Mouse (Mus musculus): ENCODE data around the gene Hrh3. TPM values are rescaled to one million over a fixed set of nuclear protein-coding genes. Genes with fewer than 3 reads are reported as not detected.

The Hrh3 gene
- polyA plus RNA-seq (2015; fragmentation: Nextera tagmentation; extraction: Ambion mirVana) = 0.13 and 0.40 TPM in 2 replicates

DNA sequence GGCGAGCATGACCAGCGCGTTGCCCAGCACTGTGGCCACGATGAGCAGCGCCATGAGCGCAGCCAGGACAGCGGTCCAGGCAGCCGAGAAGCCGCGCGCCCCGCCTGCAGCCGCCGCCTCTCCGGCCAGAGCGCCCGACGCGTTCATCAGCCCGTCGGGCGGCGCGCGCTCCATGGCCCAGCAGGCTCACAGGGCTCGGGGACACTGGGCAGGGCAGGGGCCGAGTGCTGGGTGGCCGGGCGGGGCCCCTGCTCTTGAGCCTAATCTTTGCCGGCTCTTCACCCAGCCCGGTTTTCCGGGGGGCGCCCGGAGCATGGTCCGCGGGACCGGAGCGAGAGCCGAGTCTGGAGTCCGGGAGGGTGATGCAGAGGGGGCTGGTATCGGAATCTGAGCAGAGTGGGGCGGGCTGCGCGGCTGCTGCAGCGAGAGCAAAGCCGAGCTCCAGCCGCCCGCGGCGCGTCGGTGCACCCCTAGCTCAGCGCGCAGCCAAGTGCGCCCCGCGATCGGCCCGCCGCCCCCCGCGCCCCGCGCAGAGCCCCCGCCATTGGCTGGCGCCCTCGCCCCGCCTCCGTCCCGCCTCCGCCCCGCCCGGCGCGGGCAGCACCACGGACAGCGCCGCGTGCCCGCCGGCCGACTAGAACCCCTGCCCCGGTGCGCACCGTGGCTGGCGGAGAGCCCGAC is at the start of gene Hrh3:
Hrh3 (minus strand) TSS at position 511 of the 681 bp plus-strand sequence.
- WGBS = 0% methylated on average over 55 of the region's 87 CpGs
- peak within 1 kb of the TSS; percentile 98 for H3K4me2 ChIP-seq (replicated peaks)
- no peak within 1 kb of the TSS for H3K9ac ChIP-seq
- peak; percentile 82 for ATAC-seq (ENCODE audit: insufficient number of reproducible peaks, low FRiP score, low TSS enrichment, low read depth)
- no peak within 1 kb of the TSS for H3K27ac ChIP-seq (replicated peaks)
- no peaks in the 10 kb centered on the region for H3K9me3 ChIP-seq (replicated peaks)
- peak within 1 kb of the TSS; percentile 50 for H3K4me3 ChIP-seq (replicated peaks)
- H3K27me3 ChIP-seq = peaks cover 69% of the 10 kb centered on the region
- peaks cover 25% of the 10 kb centered on the region for H3K4me1 ChIP-seq
- no peaks in the 10 kb centered on the region for H3K36me3 ChIP-seq

DNA sequence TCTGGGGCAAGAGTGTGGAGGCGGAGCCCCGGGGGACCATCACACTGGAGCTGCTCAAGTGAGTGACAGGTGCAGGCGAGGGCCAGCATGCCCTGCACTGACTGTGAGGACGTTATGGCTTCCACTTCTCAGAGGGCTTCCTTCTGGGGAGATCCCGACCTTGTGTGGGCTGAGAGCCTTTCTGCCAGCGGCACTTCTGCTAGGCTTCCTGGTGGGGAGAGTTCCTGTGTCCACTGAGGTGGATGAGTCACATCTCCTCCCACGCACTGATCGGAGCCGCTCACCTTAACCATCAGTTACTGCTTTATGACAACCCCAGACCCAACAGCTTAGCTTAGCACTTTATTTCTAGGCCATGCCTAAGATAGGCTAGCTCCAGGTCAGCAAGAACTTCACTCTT is 44.3 kb upstream of the Hrh3 start:
- Histone ChIP-seq H3K27me3 (no peaks in the 10 kb centered on the region), H3K9me3 (replicated peaks) (no peaks in the 10 kb centered on the region), H3K4me1 (no peaks in the 10 kb centered on the region), H3K27ac (replicated peaks) (no peak overlapping the region), H3K4me2 (replicated peaks) (no peak overlapping the region), H3K36me3 (peaks cover 91% of the 10 kb centered on the region), H3K4me3 (replicated peaks) (no peak overlapping the region), H3K9ac (no peak overlapping the region)
- 75% methylated on average over 9 of the region's 9 CpGs for WGBS
- ATAC-seq (ENCODE audit: insufficient number of reproducible peaks, low FRiP score, low TSS enrichment, low read depth) = no peak

DNA sequence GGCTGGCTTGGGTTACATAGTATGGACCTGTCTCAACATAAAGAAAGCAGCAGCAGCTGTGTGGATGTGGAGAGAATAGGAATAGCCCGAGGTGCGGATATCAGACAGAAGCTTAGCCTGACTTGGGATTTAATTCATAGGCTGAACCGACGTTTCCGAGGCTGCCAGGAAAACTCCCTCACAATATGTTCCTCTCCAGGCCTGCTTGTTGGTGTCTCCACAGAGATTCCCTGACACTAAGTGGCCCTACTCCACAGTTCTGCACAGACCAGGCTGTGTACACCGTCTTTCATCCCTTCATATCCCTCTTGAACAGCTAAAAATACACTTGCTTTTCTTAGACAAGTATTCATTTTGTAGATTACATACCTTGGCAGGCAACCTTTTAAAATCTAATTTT is 43.1 kb upstream of the Hrh3 start:
- WGBS = 74% methylated on average over 6 of the region's 6 CpGs
- H3K9ac ChIP-seq = no peak overlapping the region
- H3K4me2 ChIP-seq (replicated peaks) = no peak overlapping the region
- no peak overlapping the region for H3K4me3 ChIP-seq (replicated peaks)
- no peak for ATAC-seq (ENCODE audit: insufficient number of reproducible peaks, low FRiP score, low TSS enrichment, low read depth)
- no peaks in the 10 kb centered on the region for H3K4me1 ChIP-seq
- H3K27ac ChIP-seq (replicated peaks) = no peak overlapping the region
- H3K36me3 ChIP-seq = peaks cover 85% of the 10 kb centered on the region
- H3K9me3 ChIP-seq (replicated peaks) = no peaks in the 10 kb centered on the region
- no peaks in the 10 kb centered on the region for H3K27me3 ChIP-seq

DNA sequence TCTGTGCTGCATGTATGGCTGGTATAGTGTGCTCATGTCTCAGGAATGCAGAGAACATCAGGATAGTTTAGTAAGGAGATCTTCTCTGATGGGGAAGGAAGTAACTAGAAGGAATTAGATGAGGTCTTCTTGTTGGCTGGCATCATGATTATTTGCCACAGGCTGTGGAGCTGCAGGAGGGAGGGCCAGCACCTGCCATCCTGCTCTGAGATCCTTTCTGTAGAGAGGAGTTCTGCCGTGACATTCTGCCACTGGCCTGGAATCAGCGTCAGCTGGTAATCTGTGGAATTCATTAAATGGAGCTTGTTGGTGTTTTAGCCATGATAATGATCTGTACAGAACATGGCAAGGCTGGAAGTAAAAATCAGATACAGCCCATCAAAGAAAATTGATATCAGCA is 41.8 kb upstream of the Hrh3 start:
- Histone ChIP-seq H3K9me3 (replicated peaks) (no peaks in the 10 kb centered on the region), H3K4me3 (replicated peaks) (no peak overlapping the region), H3K4me1 (no peaks in the 10 kb centered on the region), H3K36me3 (peaks cover 80% of the 10 kb centered on the region), H3K4me2 (replicated peaks) (no peak overlapping the region), H3K9ac (no peak overlapping the region), H3K27me3 (no peaks in the 10 kb centered on the region), H3K27ac (replicated peaks) (no peak overlapping the region)
- 84% methylated on average over 2 of the region's 2 CpGs for WGBS
- no peak for ATAC-seq (ENCODE audit: insufficient number of reproducible peaks, low FRiP score, low TSS enrichment, low read depth)

DNA sequence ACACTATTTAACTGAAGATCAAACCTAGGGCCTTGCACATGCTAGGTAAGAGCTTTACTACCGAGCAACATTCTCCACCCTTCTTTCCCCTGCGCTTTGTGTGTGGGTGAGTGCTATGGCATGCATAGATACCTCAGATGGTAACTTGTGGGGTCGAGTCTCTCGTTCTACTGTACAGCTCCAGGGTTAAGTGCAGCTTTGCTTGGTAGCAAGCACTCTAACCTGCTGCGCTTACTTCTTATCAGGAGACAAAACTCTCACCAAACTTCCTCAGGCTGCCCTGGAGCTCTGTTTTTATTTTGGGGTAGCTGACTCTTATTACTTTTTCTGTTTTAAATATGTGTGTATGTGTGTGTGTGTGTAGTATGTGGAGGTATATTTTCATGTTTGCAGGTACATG is 31.1 kb upstream of the Hrh3 start:
- Histone ChIP-seq H3K9me3 (replicated peaks) (no peaks in the 10 kb centered on the region), H3K9ac (no peak overlapping the region), H3K27ac (replicated peaks) (no peak overlapping the region), H3K4me3 (replicated peaks) (no peak overlapping the region), H3K4me1 (no peaks in the 10 kb centered on the region), H3K4me2 (replicated peaks) (no peak overlapping the region), H3K27me3 (no peaks in the 10 kb centered on the region), H3K36me3 (peaks cover 27% of the 10 kb centered on the region)
- no peak for ATAC-seq (ENCODE audit: insufficient number of reproducible peaks, low FRiP score, low TSS enrichment, low read depth)
- WGBS = 75% methylated on average over 5 of the region's 5 CpGs

DNA sequence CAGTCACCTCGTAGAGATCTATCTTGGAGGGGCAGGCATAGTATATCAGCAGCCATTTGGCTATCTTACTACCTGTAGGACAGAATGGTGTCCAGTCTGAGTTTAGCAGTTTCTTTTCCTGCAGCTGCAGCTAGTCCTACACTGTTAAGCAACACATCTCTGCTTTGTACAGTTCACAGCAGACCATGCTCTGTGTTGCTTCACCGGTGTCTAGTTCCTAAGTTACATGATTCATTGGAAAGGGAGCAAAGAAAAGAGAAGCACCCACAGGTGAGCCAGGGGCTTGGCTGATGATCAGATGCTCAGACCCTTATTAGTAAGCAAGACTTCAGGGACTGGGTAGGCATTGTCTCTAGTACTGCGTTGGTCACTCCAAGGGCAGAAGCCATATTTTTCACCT is 29.6 kb upstream of the Hrh3 start:
- no peak for ATAC-seq (ENCODE audit: insufficient number of reproducible peaks, low FRiP score, low TSS enrichment, low read depth)
- peaks cover 12% of the 10 kb centered on the region for H3K36me3 ChIP-seq
- H3K27me3 ChIP-seq = no peaks in the 10 kb centered on the region
- no peak overlapping the region for H3K4me3 ChIP-seq (replicated peaks)
- H3K9me3 ChIP-seq (replicated peaks) = no peaks in the 10 kb centered on the region
- H3K4me1 ChIP-seq = no peaks in the 10 kb centered on the region
- 87% methylated on average over 3 of the region's 3 CpGs for whole genome bisulfite sequencing
- no peak overlapping the region for H3K27ac ChIP-seq (replicated peaks)
- H3K4me2 ChIP-seq (replicated peaks) = no peak overlapping the region
- H3K9ac ChIP-seq = no peak overlapping the region

DNA sequence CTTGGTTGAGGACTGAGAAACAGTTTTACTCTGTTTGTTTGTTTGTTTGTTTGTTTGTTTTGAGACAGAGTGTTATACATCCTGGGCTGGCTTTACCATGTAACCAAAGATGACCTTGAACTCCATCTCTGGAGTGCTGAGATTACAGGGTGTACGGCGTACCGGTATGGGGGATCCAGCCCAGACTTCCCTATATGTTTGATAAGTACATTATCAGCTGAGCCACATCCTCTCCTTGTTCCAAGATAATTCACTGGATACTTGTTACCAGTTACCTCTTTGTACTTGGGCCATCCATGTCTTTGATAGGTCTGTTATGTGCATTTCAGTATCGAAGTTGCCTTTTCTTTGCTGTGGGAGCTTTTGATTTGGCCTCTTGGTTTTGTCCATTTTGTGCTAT is 28.9 kb upstream of the Hrh3 start:
- Histone ChIP-seq H3K27ac (replicated peaks) (no peak overlapping the region), H3K36me3 (peaks cover 6% of the 10 kb centered on the region), H3K4me2 (replicated peaks) (no peak overlapping the region), H3K4me1 (no peaks in the 10 kb centered on the region), H3K4me3 (replicated peaks) (no peak overlapping the region), H3K9ac (no peak overlapping the region), H3K9me3 (replicated peaks) (no peaks in the 10 kb centered on the region), H3K27me3 (no peaks in the 10 kb centered on the region)
- ATAC-seq (ENCODE audit: insufficient number of reproducible peaks, low FRiP score, low TSS enrichment, low read depth) = no peak
- WGBS = 89% methylated on average over 4 of the region's 4 CpGs

DNA sequence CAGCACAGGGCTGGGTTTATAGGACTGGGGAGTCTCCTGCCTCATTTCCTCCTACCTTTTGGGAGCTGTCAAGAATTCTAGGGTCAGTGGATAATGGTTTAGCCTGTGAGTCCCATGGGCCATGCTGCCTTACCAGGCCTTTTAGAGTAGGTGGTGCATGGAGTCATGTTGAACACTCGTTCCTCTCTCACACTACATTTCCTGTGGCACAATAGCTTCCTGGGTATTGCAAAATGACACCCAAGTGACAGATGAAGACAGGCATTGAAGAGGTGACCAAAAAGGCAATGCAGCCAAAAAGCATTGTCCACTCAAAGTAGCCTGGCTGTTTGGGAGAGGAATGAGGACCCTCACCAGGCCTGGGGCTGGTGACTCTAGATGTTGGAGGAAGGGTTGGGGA is 23.4 kb upstream of the Hrh3 start:
- peaks cover 24% of the 10 kb centered on the region for H3K4me1 ChIP-seq
- 57% methylated on average over 1 of the region's 1 CpGs for WGBS
- no peak overlapping the region for H3K27ac ChIP-seq (replicated peaks)
- ATAC-seq (ENCODE audit: insufficient number of reproducible peaks, low FRiP score, low TSS enrichment, low read depth) = no peak
- no peaks in the 10 kb centered on the region for H3K27me3 ChIP-seq
- 0 out of 2 replicates have a peak, but pooled peaks cover 4% of the 10 kb centered on the region for H3K36me3 ChIP-seq
- no peak overlapping the region for H3K4me3 ChIP-seq (replicated peaks)
- H3K4me2 ChIP-seq (replicated peaks) = no peak overlapping the region
- no peaks in the 10 kb centered on the region for H3K9me3 ChIP-seq (replicated peaks)
- H3K9ac ChIP-seq = no peak overlapping the region

DNA sequence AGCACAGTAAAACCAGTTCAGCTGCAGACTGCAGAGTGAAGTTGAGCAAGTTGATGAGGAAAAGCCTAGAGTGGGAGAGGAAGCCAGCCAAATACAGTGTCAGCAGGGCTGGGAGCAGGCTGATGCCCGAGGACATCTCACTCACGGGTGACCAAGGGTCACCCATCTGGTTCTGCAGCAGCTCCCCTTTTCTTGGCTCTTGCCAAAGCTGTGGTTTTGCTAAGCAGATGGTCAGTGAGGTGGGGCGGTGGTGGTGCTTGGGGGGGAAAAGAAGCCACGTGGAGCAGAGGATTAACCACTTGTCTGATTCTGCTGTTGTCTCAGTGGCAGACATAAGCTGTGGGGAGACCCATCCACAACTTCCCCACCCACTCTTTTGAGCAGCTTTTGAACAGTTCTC is 21.9 kb upstream of the Hrh3 start:
- WGBS = 8% methylated on average over 4 of the region's 4 CpGs
- Histone ChIP-seq H3K27ac (replicated peaks) (peak overlapping the region; percentile 36), H3K9ac (no peak overlapping the region), H3K9me3 (replicated peaks) (no peaks in the 10 kb centered on the region), H3K27me3 (no peaks in the 10 kb centered on the region), H3K4me3 (replicated peaks) (no peak overlapping the region), H3K36me3 (0 out of 2 replicates have a peak, but pooled peaks cover 5% of the 10 kb centered on the region), H3K4me1 (peaks cover 24% of the 10 kb centered on the region), H3K4me2 (replicated peaks) (no peak overlapping the region)
- no peak for ATAC-seq (ENCODE audit: insufficient number of reproducible peaks, low FRiP score, low TSS enrichment, low read depth)

DNA sequence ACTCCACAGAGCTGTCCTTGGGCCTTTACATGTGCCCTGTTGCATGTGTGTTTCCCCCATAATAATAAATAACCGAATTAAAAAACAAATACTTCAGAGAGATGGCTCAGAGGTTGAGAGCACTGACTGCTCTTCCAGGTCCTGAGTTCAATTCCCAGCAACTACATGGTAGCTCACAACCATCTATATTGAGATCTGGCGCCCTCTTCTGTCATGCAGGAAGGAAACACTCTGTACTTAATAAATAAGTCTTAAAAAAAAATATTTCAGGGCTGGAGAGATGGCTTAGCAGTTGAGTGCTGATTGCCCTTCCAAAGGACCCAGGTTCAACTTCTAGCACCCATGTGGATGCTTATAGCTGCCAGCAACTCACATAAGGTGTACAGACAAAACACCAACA is 19.9 kb upstream of the Hrh3 start:
- peaks cover 36% of the 10 kb centered on the region for H3K4me1 ChIP-seq
- no peak for ATAC-seq (ENCODE audit: insufficient number of reproducible peaks, low FRiP score, low TSS enrichment, low read depth)

DNA sequence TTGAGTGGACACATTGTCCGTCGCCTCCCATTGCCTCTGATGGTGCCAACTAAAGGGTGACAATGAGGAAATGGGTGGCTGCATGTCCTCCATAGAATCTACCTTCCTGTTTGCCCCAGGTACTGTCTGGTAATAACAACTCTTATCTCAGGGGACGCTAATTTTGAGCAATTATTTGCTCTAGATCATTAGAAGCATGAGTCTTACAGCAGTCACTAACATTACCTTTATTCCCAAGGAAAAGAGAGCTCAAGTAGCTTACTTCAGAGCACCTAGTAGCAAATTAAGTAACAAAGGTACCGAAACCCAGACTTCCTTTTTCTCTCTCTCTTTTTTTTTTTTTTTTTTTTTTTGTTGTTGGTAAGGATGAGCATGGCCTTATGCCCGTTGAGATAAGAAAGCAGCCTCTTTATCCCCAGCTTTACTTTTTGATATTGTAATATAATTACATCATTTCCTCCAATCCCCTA is 16.0 kb upstream of the Hrh3 start:
- H3K9me3 ChIP-seq (replicated peaks) = no peaks in the 10 kb centered on the region
- H3K4me3 ChIP-seq (replicated peaks) = peak overlapping the region; percentile 92
- H3K4me2 ChIP-seq (replicated peaks) = peak overlapping the region; percentile 87
- H3K27me3 ChIP-seq = no peaks in the 10 kb centered on the region
- no peak overlapping the region for H3K27ac ChIP-seq (replicated peaks)
- peak overlapping the region; percentile 84 for H3K9ac ChIP-seq
- 65% methylated on average over 5 of the region's 5 CpGs for WGBS
- 0 out of 2 replicates have a peak, but pooled peaks cover 8% of the 10 kb centered on the region for H3K36me3 ChIP-seq
- H3K4me1 ChIP-seq = peaks cover 41% of the 10 kb centered on the region
- ATAC-seq (ENCODE audit: insufficient number of reproducible peaks, low FRiP score, low TSS enrichment, low read depth) = no peak

More for the DNA sequence above, 19.9 kb upstream of the Hrh3 start:
- no peaks in the 10 kb centered on the region for H3K9me3 ChIP-seq (replicated peaks)
- no peak overlapping the region for H3K27ac ChIP-seq (replicated peaks)
- H3K27me3 ChIP-seq = no peaks in the 10 kb centered on the region
- no peak overlapping the region for H3K4me2 ChIP-seq (replicated peaks)
- 0 out of 2 replicates have a peak, but pooled peaks cover 8% of the 10 kb centered on the region for H3K36me3 ChIP-seq
- H3K4me3 ChIP-seq (replicated peaks) = no peak overlapping the region
- no peak overlapping the region for H3K9ac ChIP-seq
- 81% methylated on average over 2 of the region's 2 CpGs for WGBS

Measured in embryonic facial prominence, embryonic 15.5 days (tissue).